Mouse (Mus musculus) bone marrow macrophage, adult 2 months (primary cell): ENCODE measurements around the gene Ptk7. TPM values are rescaled to one million over a fixed set of nuclear protein-coding genes. Genes with fewer than 3 reads are reported as not detected.

Experiments used
- H3K27ac ChIP-seq: 2 replicates; pipeline ENCODE4 v1.5.1; 2012; ENCODE audit warnings: low read depth, low read length; ENCODE audit not compliant: insufficient read depth
- H3K4me1 ChIP-seq: 2 replicates; pipeline ENCODE4 v1.6.1; 2012; ENCODE audit warnings: low read length; ENCODE audit not compliant: control insufficient read depth, insufficient read depth
- H3K4me3 ChIP-seq: 2 replicates; pipeline ENCODE4 v1.5.1; 2012; ENCODE audit warnings: mild to moderate bottlenecking, low read length, moderate library complexity; ENCODE audit not compliant: insufficient read depth
- CTCF ChIP-seq: IDR thresholded peaks from 2 replicates; pipeline ENCODE4 v1.5.1; 2012; ENCODE audit warnings: low read depth, mild to moderate bottlenecking, low read length, moderate library complexity
- POLR2A ChIP-seq: IDR thresholded peaks from 2 replicates; pipeline ENCODE4 v1.6.1; 2012; ENCODE audit warnings: mild to moderate bottlenecking, low read depth, low read length, borderline replicate concordance
- polyA plus RNA-seq: library from polyadenylated mRNA; stranded (reverse); fragments of >200 nt; gene quantifications from 2 replicates; pipeline ENCODE4 v1.2.4, GENCODE M21; 2012; ENCODE audit not compliant: missing spikeins, insufficient read depth, insufficient read length

The Ptk7 gene
- polyA plus RNA-seq, 1 experiment, result 0.56 TPM

GRCm38 (mm10) chr17:46621324-46621723 lies 8.0 kb downstream of the Ptk7 start:
- Histone ChIP-seq H3K4me1 (peaks cover 18% of the 10 kb centered on the region), H3K4me3 (no peak overlapping the region), H3K27ac (no peak overlapping the region)
- TF ChIP-seq CTCF (no peak), POLR2A (no peak)

GRCm38 (mm10) chr17:46619683-46620357 lies 9.5 kb downstream of the Ptk7 start:
- TF ChIP-seq POLR2A, result no peak
- no peak for TF ChIP-seq CTCF
- H3K4me3 ChIP-seq, result no peak overlapping the region
- H3K4me1 ChIP-seq, result peaks cover 18% of the 10 kb centered on the region
- no peak overlapping the region for H3K27ac ChIP-seq

- no peak overlapping the region for H3K4me3 ChIP-seq
- no peak overlapping the region for H3K27ac ChIP-seq
- H3K4me1 ChIP-seq, result peaks cover 12% of the 10 kb centered on the region
- TF ChIP-seq POLR2A (no peak), CTCF (no peak)
Observed at GRCm38 (mm10) chr17:46618769-46619682, 10.3 kb downstream of the Ptk7 start.

- H3K4me1 ChIP-seq, result peaks cover 5% of the 10 kb centered on the region
Observed at GRCm38 (mm10) chr17:46618394-46618768, 10.9 kb downstream of the Ptk7 start.

GRCm38 (mm10) chr17:46617799-46618198 lies 11.5 kb downstream of the Ptk7 start:
- Histone ChIP-seq H3K4me1 (peaks cover 2% of the 10 kb centered on the region; the same call in 1 of the 2 replicates), H3K27ac (no peak overlapping the region), H3K4me3 (no peak overlapping the region)
- no peak for TF ChIP-seq CTCF
- no peak for TF ChIP-seq POLR2A

More at GRCm38 (mm10) chr17:46618394-46618768, 10.9 kb downstream of the Ptk7 start:
- TF ChIP-seq POLR2A, result no peak
- TF ChIP-seq CTCF, result no peak
- H3K27ac ChIP-seq, result no peak overlapping the region
- H3K4me3 ChIP-seq, result no peak overlapping the region

GRCm38 (mm10) chr17:46613229-46613628 lies 16.1 kb downstream of the Ptk7 start:
- no peak overlapping the region for H3K27ac ChIP-seq
- TF ChIP-seq POLR2A (no peak), CTCF (no peak)
- H3K4me1 ChIP-seq, result peaks cover 6% of the 10 kb centered on the region
- no peak overlapping the region for H3K4me3 ChIP-seq

GRCm38 (mm10) chr17:46612820-46613219 lies 16.5 kb downstream of the Ptk7 start:
- Histone ChIP-seq H3K4me3 (no peak overlapping the region), H3K4me1 (peaks cover 6% of the 10 kb centered on the region), H3K27ac (no peak overlapping the region)
- TF ChIP-seq CTCF, result no peak
- TF ChIP-seq POLR2A, result no peak

GRCm38 (mm10) chr17:46612189-46612588 lies 17.1 kb downstream of the Ptk7 start:
- TF ChIP-seq CTCF, result no peak
- TF ChIP-seq POLR2A, result no peak
- Histone ChIP-seq H3K4me3 (no peak overlapping the region), H3K4me1 (peaks cover 6% of the 10 kb centered on the region), H3K27ac (no peak overlapping the region)

- Histone ChIP-seq H3K4me1 (peaks cover 6% of the 10 kb centered on the region), H3K4me3 (no peak overlapping the region), H3K27ac (no peak overlapping the region)
- TF ChIP-seq CTCF, result no peak
- no peak for TF ChIP-seq POLR2A
Observed at GRCm38 (mm10) chr17:46611316-46611715, 18.0 kb downstream of the Ptk7 start.

GRCm38 (mm10) chr17:46609721-46610514 lies 19.4 kb downstream of the Ptk7 start:
- Histone ChIP-seq H3K4me3 (peak overlapping the region; percentile 32), H3K4me1 (peaks cover 6% of the 10 kb centered on the region), H3K27ac (no peak overlapping the region)
- TF ChIP-seq CTCF, result no peak
- no peak for TF ChIP-seq POLR2A
